Mouse (Mus musculus): ENCODE data around the gene 1700001O22Rik.
A peak's percentile ranks its signal among the peaks of the same experiment; 100 is the strongest.

Gene 1700001O22Rik

GRCm38 (mm10) chr2:30816383-30816782 lies 12.9 kb upstream of the 1700001O22Rik start:
- DNase-seq (ENCODE audit: low spot score): no peak

DNA sequence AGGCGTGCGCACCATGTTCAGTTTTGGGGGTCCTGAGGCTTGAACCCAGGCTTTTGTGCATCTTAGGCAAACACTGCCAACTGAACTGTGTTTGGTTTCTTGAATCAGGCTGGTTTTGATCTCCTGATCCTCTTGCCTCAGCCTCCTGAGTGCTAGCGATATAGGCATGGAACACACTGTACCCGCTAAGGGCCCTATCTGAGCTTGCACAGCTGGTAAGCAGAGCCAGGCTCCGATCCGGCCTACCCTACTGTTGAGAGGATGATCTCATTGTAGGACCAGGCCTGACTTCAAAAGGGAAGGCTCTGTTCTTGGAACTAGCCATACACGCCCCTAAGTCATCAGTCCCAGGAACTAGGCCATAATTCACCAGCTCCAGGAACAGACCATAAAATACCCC lies 7.1 kb upstream of the 1700001O22Rik start:
- no peak for DNase-seq (ENCODE audit: low spot score)

GRCm38 (mm10) chr2:30809503-30809902 lies 6.0 kb upstream of the 1700001O22Rik start:
- no peak for DNase-seq (ENCODE audit: low spot score)

DNA sequence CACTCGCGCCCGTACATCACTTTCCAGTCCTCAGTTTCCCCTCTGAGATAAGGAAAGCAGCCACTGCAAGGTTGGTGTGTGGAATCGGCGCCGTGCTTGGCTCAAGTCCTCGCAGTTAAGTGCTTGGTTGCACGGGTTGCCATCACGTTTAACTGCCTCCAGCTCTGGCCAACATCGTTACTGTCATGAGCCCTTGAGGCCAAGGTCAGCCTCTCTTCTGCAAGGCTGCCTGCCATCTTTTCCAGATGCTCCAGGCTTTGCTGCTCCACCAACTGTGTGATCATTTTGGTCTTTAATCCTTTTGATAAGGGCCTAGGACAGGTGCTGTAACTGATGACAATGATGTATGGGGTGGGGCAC lies 4.8 kb upstream of the 1700001O22Rik start:
- no peak for DNase-seq (ENCODE audit: low spot score)

- peak; percentile 98 for DNase-seq (ENCODE audit: low spot score)
Measured at GRCm38 (mm10) chr2:30807648-30808295, 4.3 kb upstream of the 1700001O22Rik start, which contains the start of gene Ntmt1. Ntmt1 (plus strand) TSS chr2:30807826.

GRCm38 (mm10) chr2:30807147-30807647 lies 3.7 kb upstream of the 1700001O22Rik start:
- DNase-seq (ENCODE audit: low spot score): no peak

DNA sequence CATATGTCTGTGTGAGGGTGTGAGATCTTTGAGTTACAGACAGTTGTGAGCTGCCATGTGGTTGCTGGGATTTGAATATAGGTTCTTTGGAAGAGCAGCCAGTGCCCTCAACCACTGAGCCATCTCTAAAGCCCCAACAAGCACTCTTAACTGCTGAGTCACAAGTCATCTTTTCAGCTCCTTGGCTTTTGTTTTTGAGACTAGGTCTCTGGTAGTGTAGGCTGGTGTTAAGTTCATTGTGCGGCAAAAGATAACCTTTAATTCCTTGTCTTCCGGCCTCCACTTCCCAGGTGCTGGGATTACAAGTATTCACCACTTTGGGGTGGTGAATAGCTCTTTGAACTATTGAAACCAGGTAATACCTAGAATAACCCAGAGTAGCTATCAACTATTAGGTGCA lies 2.5 kb upstream of the 1700001O22Rik start:
- DNase-seq (ENCODE audit: low spot score): no peak

- no peak for DNase-seq (ENCODE audit: low spot score)
Measured at GRCm38 (mm10) chr2:30801067-30801852, 2.2 kb downstream of the 1700001O22Rik start.

GRCm38 (mm10) chr2:30800671-30801066 lies 2.8 kb downstream of the 1700001O22Rik start:
- DNase-seq (ENCODE audit: low spot score): no peak

DNA sequence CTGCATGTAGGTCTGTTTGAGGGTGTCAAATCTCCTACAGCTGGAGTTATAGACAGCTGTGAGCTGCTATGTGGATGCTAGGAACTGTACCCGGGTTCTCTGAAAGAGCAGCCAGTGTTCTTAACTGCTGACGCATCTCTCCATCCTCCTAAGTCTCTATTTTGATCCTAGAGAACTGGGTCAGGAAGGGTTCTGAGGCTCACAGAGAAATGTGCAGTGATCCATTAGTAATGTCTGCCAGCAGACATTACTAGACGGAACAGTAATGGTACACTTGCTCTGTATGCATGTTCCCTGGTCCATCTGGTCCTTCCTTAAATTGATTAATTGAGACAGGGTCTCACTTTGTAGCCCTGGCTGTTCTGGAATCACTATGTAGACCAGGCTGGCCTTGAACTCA lies 4.0 kb downstream of the 1700001O22Rik start:
- no peak for DNase-seq (ENCODE audit: low spot score)

- no peak for DNase-seq (ENCODE audit: low spot score)
Measured at GRCm38 (mm10) chr2:30796382-30796781, 7.1 kb downstream of the 1700001O22Rik start.

- no peak for DNase-seq (ENCODE audit: low spot score)
Measured at GRCm38 (mm10) chr2:30795889-30796275, 7.6 kb downstream of the 1700001O22Rik start.

GRCm38 (mm10) chr2:30795271-30795888 lies 8.1 kb downstream of the 1700001O22Rik start:
- no peak for DNase-seq (ENCODE audit: low spot score)

GRCm38 (mm10) chr2:30794179-30795108 lies 9.0 kb downstream of the 1700001O22Rik start:
- DNase-seq (ENCODE audit: low spot score): peak; percentile 87

GRCm38 (mm10) chr2:30792061-30792460 lies 11.4 kb downstream of the 1700001O22Rik start:
- DNase-seq (ENCODE audit: low spot score): no peak

GRCm38 (mm10) chr2:30787466-30787865 lies 16.0 kb downstream of the 1700001O22Rik start:
- DNase-seq (ENCODE audit: low spot score): no peak

- no peak for DNase-seq (ENCODE audit: low spot score)
Measured at GRCm38 (mm10) chr2:30784078-30784994, 19.1 kb downstream of the 1700001O22Rik start.

GRCm38 (mm10) chr2:30783346-30783745 lies 20.1 kb downstream of the 1700001O22Rik start:
- no peak for DNase-seq (ENCODE audit: low spot score)

- DNase-seq (ENCODE audit: low spot score): no peak
Measured at GRCm38 (mm10) chr2:30782312-30783290, 20.9 kb downstream of the 1700001O22Rik start.

Measured in urinary bladder, postnatal 10 days (tissue).